Mouse (Mus musculus) layer of hippocampus, adult 2 months (tissue): ENCODE measurements around the gene Cpt1b. TPM values are rescaled to one million over a fixed set of nuclear protein-coding genes. Genes with fewer than 3 reads are reported as not detected.

Experiments used
- DNase-seq, 2 experiments: peaks; one replicate each; pipeline ENCODE4 v3.0.0; 2022; ENCODE audit warnings: low spot score in 2 of 2
- H3K27ac ChIP-seq: fragments of 200-600 bp; 2 replicates; pipeline ENCODE4 v1.8.1; 2022
- H3K4me3 ChIP-seq: fragments of 200-600 bp; 2 replicates; pipeline ENCODE4 v1.8.1; 2022; ENCODE audit warnings: mild to moderate bottlenecking
- CTCF ChIP-seq: fragments of 200-600 bp; conservative IDR thresholded peaks from 2 replicates; pipeline ENCODE4 v1.8.1; 2022; ENCODE audit warnings: antibody characterized with exemption, mild to moderate bottlenecking, moderate library complexity
- long read RNA-seq, 2 experiments: library from polyadenylated mRNA; stranded (forward); transcript quantifications; one replicate each; pipeline ENCODE4 v2.0.0; 2021; ENCODE audit warnings: borderline mapping rate in 2 of 2
- total RNA-seq, 2 experiments: library from RNA; stranded (reverse); gene quantifications; 2 replicates each; pipeline ENCODE4 v1.2.3; 2021

Cpt1b gene
- total RNA-seq, result 1 to 10 TPM; 1.3 to 3.1 TPM
- long read RNA-seq, experiment 1, result 0 reads
- long read RNA-seq, experiment 2, result 0 reads

DNA sequence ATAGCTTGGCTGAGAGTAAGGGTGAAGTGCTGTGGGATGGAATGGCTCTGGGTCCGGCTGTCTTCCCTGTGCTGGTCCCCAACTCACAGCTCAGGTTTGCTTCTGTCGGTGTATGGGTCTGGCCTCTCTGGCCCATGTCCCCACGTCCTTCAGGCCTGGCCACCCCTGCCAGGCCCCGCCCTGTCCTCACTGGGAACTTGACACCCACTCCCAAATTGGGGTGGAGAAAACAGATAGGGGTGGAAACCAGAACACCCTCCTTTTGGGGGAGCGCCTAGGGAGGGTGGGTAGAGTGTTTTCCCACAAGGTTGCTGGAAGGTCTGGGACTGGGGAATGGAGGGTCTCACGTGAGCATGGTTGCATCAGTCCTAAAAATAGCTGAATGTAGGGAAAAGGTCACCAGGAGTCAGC lies at the start of gene Cpt1b:
Cpt1b (minus strand) TSS at position 153 of the 411 bp plus-strand sequence.
- no peak within 1 kb of the TSS for H3K4me3 ChIP-seq
- no peak within 1 kb of the TSS for H3K27ac ChIP-seq
- TF ChIP-seq CTCF, result no peak
- no peak for DNase-seq

DNA sequence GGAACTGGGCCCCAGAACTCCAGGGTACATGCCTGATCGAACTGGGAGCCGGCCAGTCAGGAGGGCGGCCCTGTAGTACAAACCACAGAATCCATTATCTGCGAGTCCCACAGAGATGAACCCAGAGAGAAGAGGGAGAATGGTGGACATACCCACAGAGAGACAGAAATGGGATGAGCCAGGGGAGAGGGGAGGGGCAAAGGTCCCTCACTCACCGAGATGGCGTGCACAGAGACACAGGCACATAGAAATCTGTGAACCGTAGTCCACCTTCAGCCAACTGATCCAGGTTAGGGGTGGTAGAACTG lies 49.6 kb upstream of the Cpt1b start:
- no peak for TF ChIP-seq CTCF
- no peak for DNase-seq
- Histone ChIP-seq H3K4me3 (peak overlapping the region; percentile 57), H3K27ac (peak overlapping the region; percentile 98; the same call in 1 of the 2 replicates)

DNA sequence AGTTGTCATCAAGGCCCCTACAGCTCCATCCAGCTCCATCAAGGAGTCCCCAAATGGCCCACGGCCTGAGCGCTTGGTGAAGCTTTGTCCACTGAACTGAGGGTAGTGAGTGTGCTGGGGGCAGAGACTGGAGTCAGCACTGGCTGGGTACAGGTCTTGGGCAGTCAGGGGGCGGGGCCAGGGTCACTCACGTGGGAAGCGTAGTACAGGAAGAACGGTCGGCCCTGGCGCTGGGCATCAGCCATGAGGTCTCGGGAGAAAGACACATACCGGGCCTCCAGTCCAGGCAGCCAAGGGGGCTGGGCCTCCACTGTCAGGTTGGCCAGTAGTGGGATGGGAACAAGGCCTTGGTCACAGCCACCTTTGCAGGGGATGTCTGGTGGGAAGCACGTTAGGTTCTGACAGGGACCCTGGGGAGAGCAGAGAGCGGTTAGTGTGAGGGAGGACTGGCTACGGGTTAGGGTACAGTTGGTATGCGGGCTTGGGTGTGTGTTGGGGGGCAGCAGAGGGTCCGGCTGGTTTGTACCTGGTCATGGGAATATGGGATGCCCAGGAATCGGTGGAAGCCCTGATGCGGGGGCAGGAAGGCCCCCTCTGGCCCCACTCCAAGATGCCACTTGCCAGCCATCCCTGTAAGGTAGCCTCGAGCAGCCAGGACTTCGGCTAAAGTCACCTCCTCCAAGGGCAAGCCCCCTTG lies 49.1 kb upstream of the Cpt1b start:
- no peak for DNase-seq
- Histone ChIP-seq H3K27ac (no peak overlapping the region; the same call in 1 of the 2 replicates), H3K4me3 (peak overlapping the region; percentile 57; the same call in 1 of the 2 replicates)
- no peak for TF ChIP-seq CTCF

DNA sequence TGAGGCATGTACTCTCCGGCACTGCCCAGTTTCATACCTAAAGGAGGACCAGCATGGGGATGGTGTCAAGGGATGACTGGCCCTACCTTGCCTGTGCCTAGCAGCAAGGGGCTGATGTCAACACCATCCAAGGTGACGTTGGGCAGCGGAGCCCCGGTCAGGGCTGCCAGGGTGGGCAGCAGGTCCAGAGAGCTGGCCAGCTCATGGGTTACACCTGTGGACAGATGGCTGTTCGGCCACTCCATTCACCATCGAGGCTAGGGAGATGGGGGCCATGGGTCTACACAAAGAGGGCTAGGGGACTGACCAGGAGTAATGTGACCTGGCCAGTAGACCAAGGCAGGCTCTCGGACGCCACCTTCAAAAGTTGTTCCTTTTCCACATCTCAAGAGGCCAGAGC lies 48.3 kb upstream of the Cpt1b start:
- no peak for DNase-seq
- H3K27ac ChIP-seq, result no peak overlapping the region
- H3K4me3 ChIP-seq, result no peak overlapping the region
- no peak for TF ChIP-seq CTCF

DNA sequence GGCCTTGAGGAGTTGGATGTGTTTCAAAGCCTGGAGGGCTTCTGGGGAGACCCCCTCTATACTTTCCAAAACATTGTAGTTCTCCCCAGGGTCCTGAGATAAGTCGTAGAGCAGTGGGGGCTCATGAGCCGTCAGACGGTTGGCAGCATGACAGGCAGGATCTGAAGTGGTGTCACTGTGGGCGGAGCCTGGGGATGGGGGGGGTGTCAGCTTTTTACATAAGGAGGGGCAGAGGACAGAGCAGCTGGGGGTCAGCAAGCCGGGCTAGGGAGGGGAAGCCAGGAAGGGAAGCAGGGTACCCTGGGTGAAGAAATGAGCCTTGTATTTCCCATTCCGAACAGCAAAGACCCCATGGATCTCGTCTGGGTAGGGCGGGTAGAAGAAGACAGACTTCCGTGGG lies 47.7 kb upstream of the Cpt1b start:
- Histone ChIP-seq H3K4me3 (no peak overlapping the region), H3K27ac (no peak overlapping the region)
- TF ChIP-seq CTCF, result no peak
- no peak for DNase-seq

DNA sequence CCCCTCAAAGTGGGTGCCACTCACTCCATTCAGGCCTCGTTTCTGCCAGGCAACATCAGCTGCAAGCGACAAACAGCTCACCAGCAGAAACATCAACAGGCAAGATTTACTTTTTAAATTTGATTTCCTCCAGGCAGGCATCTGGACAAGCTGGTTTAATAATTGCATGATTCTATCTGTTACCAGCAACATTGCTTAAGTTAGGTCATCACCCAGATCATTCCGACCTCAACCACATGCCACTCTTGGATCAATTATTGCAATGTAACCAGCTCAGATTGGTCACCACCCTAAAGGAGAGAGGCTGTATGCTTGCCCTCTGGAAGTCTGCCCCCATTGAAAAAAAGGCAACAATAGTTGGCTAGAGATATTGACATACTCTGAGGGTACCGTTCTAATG lies 45.8 kb upstream of the Cpt1b start:
- no peak for TF ChIP-seq CTCF
- no peak for DNase-seq
- H3K27ac ChIP-seq, result no peak overlapping the region
- no peak overlapping the region for H3K4me3 ChIP-seq

DNA sequence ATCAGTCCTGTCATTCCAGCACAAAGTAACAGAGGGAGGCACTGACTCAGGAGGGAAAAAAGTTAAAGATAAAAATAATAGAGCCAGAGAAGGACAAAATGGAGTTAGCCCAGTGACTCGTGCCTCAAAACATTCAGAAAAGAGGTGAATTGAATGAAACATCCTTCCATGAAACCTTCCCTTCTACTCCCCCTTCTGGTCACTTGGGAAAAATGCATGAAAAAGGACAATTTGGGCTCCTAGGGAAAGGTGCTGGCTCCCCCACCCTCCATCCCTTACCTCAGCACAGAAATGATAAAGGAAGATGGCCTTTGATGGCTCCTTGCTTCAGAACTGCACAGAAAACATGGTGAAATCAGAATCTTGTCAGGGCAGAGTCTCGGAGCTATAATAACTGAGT lies 42.9 kb upstream of the Cpt1b start:
- Histone ChIP-seq H3K4me3 (no peak overlapping the region), H3K27ac (no peak overlapping the region)
- peak; percentile 87 for TF ChIP-seq CTCF
- no peak for DNase-seq

DNA sequence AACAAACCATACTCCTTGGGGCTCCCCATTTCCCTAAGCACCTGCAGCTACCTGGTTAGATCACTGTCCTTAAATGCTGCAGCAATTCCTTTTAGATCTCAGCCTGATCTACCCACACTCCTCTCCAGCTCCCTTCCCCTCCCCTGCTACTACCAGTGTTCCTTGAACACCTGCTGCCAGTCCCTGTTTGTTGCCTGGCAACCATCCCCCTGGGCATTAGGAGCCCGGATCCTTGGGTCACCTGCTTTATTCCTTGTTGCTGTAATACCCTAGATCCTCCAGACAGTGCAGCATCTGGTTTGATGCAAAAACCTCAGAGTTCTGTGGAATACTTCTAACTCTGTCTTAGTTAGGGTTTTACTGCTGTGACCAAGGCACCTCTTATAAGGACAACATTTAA lies 39.4 kb upstream of the Cpt1b start:
- no peak for TF ChIP-seq CTCF

DNA sequence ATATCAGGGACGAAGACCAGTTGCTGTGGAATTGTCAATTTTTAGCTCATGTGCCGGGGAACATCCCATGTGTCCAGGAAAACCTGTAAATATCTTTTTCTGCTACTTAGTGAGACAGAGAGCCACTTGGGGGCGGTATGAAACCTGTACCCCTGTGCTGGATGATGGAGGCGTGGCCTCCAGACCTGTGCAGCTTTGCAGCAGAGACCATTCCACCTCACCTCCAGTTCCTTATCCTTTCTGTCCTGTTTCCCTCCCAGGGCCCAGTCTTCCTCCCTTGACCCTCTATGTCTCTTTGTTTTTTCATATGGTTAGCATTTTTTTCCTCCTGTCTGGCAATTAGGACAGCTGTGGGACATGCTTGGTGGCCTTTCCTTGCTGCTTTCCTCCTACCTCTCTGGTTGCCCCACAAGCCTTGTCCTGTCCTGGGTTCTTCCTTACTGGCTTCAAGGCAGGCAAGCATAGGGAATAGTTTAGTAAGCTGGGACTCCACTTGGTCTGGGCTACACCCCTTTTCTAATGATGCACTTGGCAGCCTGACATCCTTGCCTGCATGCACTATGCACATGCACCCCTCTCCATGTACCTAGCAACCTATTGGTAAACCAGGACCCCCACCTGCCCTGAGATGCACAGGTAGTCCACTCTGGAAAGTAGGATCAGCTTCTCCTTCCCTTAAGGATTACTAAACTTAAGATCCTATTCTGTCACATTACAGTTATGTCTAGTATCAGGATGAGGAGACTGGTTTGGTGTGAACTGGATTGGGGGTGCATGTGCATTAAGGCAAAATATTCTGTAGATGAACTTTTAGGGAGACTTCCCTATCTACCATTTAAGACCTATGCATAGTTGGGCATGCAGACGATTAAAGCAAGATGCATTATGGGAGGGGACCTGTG lies 37.9 kb upstream of the Cpt1b start:
- H3K4me3 ChIP-seq, result no peak overlapping the region
- DNase-seq, result no peak
- peak; percentile 62 for TF ChIP-seq CTCF
- no peak overlapping the region for H3K27ac ChIP-seq

More for the DNA sequence above, 39.4 kb upstream of the Cpt1b start:
- no peak for DNase-seq
- no peak overlapping the region for H3K27ac ChIP-seq
- H3K4me3 ChIP-seq, result no peak overlapping the region

DNA sequence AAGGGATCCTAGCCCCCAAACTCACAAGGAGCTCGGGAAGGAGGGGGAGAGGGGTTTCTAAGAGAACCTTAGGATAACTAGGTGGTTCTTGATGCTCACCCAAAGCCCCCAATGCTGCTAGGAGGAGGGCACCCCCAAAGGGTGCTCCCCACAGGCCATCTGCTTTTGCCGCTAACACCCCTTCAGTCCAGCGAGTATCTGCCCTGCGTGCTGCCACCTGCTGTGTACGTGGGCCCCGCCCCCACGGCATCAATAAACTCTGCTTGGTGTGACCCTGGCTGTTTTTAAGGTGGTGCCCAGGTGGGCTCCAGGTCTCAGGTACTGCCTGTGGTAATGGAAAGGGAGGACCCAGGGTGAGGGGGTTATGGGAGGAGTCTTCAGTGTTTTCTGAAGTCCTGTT lies 36.5 kb upstream of the Cpt1b start:
- Histone ChIP-seq H3K27ac (no peak overlapping the region), H3K4me3 (no peak overlapping the region)
- DNase-seq, result no peak
- no peak for TF ChIP-seq CTCF

DNA sequence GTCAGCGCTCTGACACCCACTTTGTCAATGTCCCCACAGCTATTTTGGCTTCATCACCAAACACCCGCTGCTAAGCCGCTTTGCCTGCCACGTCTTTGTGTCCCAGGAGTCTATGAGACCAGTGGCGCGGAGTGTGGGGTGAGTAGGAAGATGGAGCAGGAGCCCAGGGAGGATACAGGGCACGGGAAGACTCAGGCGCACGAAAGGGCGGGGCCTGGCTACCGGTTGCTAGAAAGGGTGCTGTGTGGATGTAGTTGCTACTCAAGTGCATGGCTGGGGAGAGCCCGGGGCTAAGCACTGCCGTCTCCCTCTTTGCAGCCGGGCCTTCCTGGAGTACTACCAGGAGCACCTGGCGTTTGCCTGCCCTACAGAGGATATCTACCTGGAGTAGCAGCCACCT lies 35.7 kb upstream of the Cpt1b start:
- no peak overlapping the region for H3K4me3 ChIP-seq
- H3K27ac ChIP-seq, result no peak overlapping the region
- no peak for DNase-seq
- TF ChIP-seq CTCF, result no peak

DNA sequence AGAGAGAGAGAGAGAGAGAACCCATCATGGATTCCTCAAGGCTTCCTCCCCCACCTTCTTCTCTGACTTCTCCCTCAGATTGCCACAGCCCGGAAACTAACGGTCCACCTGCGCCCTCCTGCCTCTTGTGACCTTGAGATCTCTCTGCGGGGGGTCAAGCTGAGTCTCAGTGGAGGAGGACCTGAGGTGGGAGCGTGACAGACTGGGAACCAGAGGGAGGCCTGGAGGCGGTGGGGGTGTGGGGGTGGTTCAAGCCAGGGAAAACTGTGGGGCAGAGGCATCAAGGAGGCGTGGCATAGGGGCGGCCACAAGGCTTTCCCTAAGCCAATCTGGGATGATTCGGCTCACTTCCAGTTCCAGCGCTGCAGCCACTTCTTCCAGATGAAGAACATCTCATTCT lies 34.6 kb upstream of the Cpt1b start:
- DNase-seq, result no peak
- no peak for TF ChIP-seq CTCF
- Histone ChIP-seq H3K4me3 (no peak overlapping the region), H3K27ac (no peak overlapping the region)

DNA sequence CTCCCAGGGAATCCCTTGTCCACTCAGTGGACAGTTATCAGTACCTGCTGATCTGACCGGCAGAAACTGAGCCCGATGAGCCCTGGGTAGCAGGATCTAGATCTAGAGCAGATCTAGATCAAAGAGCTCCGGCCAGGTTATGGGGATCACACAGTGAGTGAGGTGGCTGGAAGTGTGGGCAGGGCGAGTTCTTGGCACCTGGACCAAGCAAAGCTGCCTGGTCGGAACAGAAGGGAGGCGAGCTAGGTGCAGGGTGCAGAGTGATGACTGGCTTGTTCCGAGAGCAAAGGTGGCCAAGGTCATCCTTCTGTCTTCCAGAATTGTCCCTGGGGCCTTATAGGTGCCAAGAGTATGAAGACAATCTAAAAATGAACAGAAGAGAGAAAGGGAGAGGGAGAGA lies 34.2 kb upstream of the Cpt1b start:
- H3K27ac ChIP-seq, result no peak overlapping the region
- DNase-seq, result no peak
- no peak overlapping the region for H3K4me3 ChIP-seq
- no peak for TF ChIP-seq CTCF

DNA sequence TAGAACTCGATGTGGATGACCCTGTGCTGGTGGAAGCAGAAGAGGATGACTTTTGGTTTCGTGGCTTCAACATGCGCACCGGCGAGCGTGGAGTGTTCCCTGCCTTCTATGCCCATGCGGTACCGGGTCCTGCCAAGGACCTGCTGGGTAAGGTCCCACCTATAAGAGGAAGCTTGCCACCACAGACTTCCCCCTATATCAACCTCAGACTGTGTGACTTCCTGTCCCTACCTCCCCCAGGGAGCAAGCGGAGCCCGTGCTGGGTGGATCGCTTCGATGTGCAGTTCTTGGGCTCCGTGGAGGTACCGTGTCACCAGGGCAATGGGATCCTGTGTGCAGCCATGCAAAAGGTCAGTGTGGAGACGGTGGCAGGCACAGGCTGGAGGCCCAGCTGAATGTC lies 33.3 kb upstream of the Cpt1b start:
- DNase-seq, result no peak
- no peak overlapping the region for H3K27ac ChIP-seq
- TF ChIP-seq CTCF, result no peak
- H3K4me3 ChIP-seq, result no peak overlapping the region
